ENCODE assay signal across 15 mouse cellular contexts in the genomic region with DNA sequence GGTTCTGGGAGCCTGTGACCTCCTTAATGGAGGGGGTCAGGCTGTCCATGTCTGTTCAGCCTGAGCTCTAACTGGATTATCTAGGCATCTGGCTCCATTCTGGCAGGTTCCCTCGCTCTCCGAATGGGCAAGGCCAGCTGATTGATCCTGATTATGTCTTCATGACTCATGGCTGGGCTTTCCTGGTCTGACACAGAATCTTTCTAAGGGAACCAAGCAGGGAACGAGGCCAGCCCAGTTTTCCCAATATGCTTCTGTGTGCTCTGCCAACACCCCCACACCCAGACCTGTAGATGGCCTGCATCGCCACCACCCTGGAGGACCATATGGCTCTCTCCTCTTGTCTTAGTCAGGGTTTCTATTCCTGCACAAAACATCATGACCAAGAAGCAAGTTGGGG. TPM values are rescaled to one million over a fixed set of nuclear protein-coding genes. Genes with fewer than 3 reads are reported as not detected.
A peak's percentile ranks its signal among the peaks of the same experiment; 100 is the strongest.
DNase-seq lines count a peak whose midpoint lies in the region; ATAC-seq lines count a peak whose summit lies in the region.
"Had no signal": no experiment of that assay in that cellular context is flagged by ENCODE, and none has a peak within 500 bp of the region (broad histone marks: within the 10 kb centered on the region; RNA-seq: fewer than 3 reads in every experiment).

No protein-coding gene starts in this region.

- H3K4me3 ChIP-seq in intestine, embryonic 15.5 days (replicated peaks) = no peak overlapping the region

- no peak overlapping the region for H3K9ac ChIP-seq in intestine, embryonic 15.5 days

- DNase-seq in right cerebral cortex, adult 18-20 months = peak; percentile 70
- DNase-seq in right cerebral cortex, postnatal 4 days = no peak
- peak; percentile 51 to 68 for DNase-seq in cerebellum, postnatal 10 days
- DNase-seq in left cerebral cortex, postnatal 36 days (ENCODE audit: low spot score in 2 of 2) = peak; percentile 39 to 55
- no peak for DNase-seq in yolk sac, embryonic 10.5 days (ENCODE audit: low spot score)
- no peak for DNase-seq in lung, postnatal 36 days
- DNase-seq in heart, postnatal 10 days = no peak
- DNase-seq: heart, adult 11 months; heart, postnatal 14 days; thymus, postnatal 36 days had no signal

- H3K27ac ChIP-seq in intestine, embryonic 15.5 days = no peak overlapping the region

- ATAC-seq in intestine, embryonic 15.5 days = no peak
- ATAC-seq: forebrain, embryonic 14.5 days; Patski had no signal

- intact Hi-C loops in left cerebral cortex, postnatal 36 days (cut with DNase I) = no loop called here
- intact Hi-C loops in heart, postnatal 10 days (cut with DNase I) = no loop called here

- no peaks in the 10 kb centered on the region for H3K36me3 ChIP-seq in intestine, embryonic 15.5 days

- no peaks in the 10 kb centered on the region for H3K27me3 ChIP-seq in intestine, embryonic 15.5 days (replicated peaks)
- H3K27me3 ChIP-seq: Patski had no signal

- no peaks in the 10 kb centered on the region for H3K9me3 ChIP-seq in intestine, embryonic 15.5 days

- no peak overlapping the region for H3K4me2 ChIP-seq in intestine, embryonic 15.5 days (replicated peaks)

- peaks cover 3% of the 10 kb centered on the region; the same call in 1 of the 2 replicates for H3K4me1 ChIP-seq in intestine, embryonic 15.5 days (replicated peaks)

- WGBS in intestine, embryonic 15.5 days = 85% methylated on average over 4 of the region's 4 CpGs

RNA-seq across cellular contexts. Expression of a gene that starts 25.9 kb away (rescaled TPM):
- total RNA-seq in left cerebral cortex, postnatal 36 days (2021) = 1 to 10 TPM; 3.4 to 4.1 TPM
- 1 to 10 TPM; 5.3 to 7.5 TPM for total RNA-seq in heart, postnatal 10 days (2021)
- 3.3 and 4.2 TPM in 2 replicates for polyA plus RNA-seq in intestine, embryonic 15.5 days (2015; fragmentation: Nextera tagmentation; extraction: Ambion mirVana)
- total RNA-seq: megakaryocyte-erythroid progenitor cell, adult 5-6 weeks had no signal
- polyA plus RNA-seq: limb, embryonic 11.5 days had no signal

Comparison
In these comparisons a context has a peak if more than half of its experiments do, and no peak if none do; other contexts are left out.
1. DNase-seq: peak in right cerebral cortex, adult 18-20 months (single experiment), cerebellum, postnatal 10 days (2 of 2) and left cerebral cortex, postnatal 36 days (2 of 2); none in right cerebral cortex, postnatal 4 days (single experiment), yolk sac, embryonic 10.5 days (single experiment), lung, postnatal 36 days (single experiment) and heart, postnatal 10 days (0 of 2).